Mouse (Mus musculus): ENCODE measurements at regions not wholly inside any gene's neighbourhood (a gene's known extent, or its start where the extent isn't known, plus 50 kb on each side); places are given as distances from the start of the nearest gene placed in this dataset.
A peak's percentile ranks its signal among the peaks of the same experiment; 100 is the strongest.

- no peak for DNase-seq (ENCODE audit: low read depth)
Observed at GRCm38 (mm10) chr4:50291397-50291945, 445.9 kb upstream of the Grin3a start.

- no peak for DNase-seq (ENCODE audit: low read depth)
Observed at GRCm38 (mm10) chr4:50286602-50287001, 441.1 kb upstream of the Grin3a start.

GRCm38 (mm10) chr4:50259012-50259601 lies 413.6 kb upstream of the Grin3a start:
- DNase-seq (ENCODE audit: low read depth) = no peak

GRCm38 (mm10) chr4:50242042-50242441 lies 396.5 kb upstream of the Grin3a start:
- DNase-seq (ENCODE audit: low read depth) = no peak

GRCm38 (mm10) chr4:50240951-50241350 lies 395.4 kb upstream of the Grin3a start:
- no peak for DNase-seq (ENCODE audit: low read depth)

GRCm38 (mm10) chr4:50239386-50239785 lies 393.8 kb upstream of the Grin3a start:
- DNase-seq (ENCODE audit: low read depth) = no peak

- DNase-seq (ENCODE audit: low read depth) = no peak
Observed at GRCm38 (mm10) chr4:50235476-50235875, 389.9 kb upstream of the Grin3a start.

- no peak for DNase-seq (ENCODE audit: low read depth)
Observed at GRCm38 (mm10) chr4:50203348-50203747, 357.8 kb upstream of the Grin3a start.

- no peak for DNase-seq (ENCODE audit: low read depth)
Observed at GRCm38 (mm10) chr4:50177196-50177595, 331.7 kb upstream of the Grin3a start.

- DNase-seq (ENCODE audit: low read depth) = no peak
Observed at GRCm38 (mm10) chr4:50176656-50177055, 331.1 kb upstream of the Grin3a start.

GRCm38 (mm10) chr4:50160893-50161292 lies 315.3 kb upstream of the Grin3a start:
- DNase-seq (ENCODE audit: low read depth) = peak; percentile 6

GRCm38 (mm10) chr4:50145926-50146325 lies 300.4 kb upstream of the Grin3a start:
- DNase-seq (ENCODE audit: low read depth) = no peak

- DNase-seq (ENCODE audit: low read depth) = no peak
Observed at GRCm38 (mm10) chr4:50130262-50130661, 284.7 kb upstream of the Grin3a start.

GRCm38 (mm10) chr4:50106557-50106956 lies 261.0 kb upstream of the Grin3a start:
- peak; percentile 14 for DNase-seq (ENCODE audit: low read depth)

- no peak for DNase-seq (ENCODE audit: low read depth)
Observed at GRCm38 (mm10) chr4:50087860-50088259, 242.3 kb upstream of the Grin3a start.

- no peak for DNase-seq (ENCODE audit: low read depth)
Observed at GRCm38 (mm10) chr4:50086676-50087075, 241.1 kb upstream of the Grin3a start.

- DNase-seq (ENCODE audit: low read depth) = no peak
Observed at GRCm38 (mm10) chr4:50055519-50055918, 210.0 kb upstream of the Grin3a start.

GRCm38 (mm10) chr4:50041476-50041875 lies 195.9 kb upstream of the Grin3a start:
- DNase-seq (ENCODE audit: low read depth) = no peak

- DNase-seq (ENCODE audit: low read depth) = no peak
Observed at GRCm38 (mm10) chr4:50036079-50036478, 190.5 kb upstream of the Grin3a start.

GRCm38 (mm10) chr4:50025356-50025755 lies 179.8 kb upstream of the Grin3a start:
- DNase-seq (ENCODE audit: low read depth) = no peak
